Comparison of ENCODE assay signal across 8 mouse cellular contexts in genomic region chr7:78912974-78913474, GRCm38 (mm10). TPM values are rescaled to one million over a fixed set of nuclear protein-coding genes. Genes with fewer than 3 reads are reported as not detected.
DNase-seq lines count a peak whose midpoint lies in the region; ATAC-seq and TF ChIP-seq lines count a peak whose summit lies in the region.

Gene Isg20, plus strand, starts transcription at chr7:78913424.

- H3K4me3 ChIP-seq in heart, embryonic 10.5 days = peak within 1 kb of the TSS; percentile 46
- peak within 1 kb of the TSS; percentile 70 for H3K4me3 ChIP-seq in G1E (ENCODE audit: low read depth, low read length)
- H3K4me3 ChIP-seq in heart, embryonic 16.5 days (ENCODE audit: low read length) = peak within 1 kb of the TSS; percentile 42
- peak within 1 kb of the TSS; percentile 65 for H3K4me3 ChIP-seq in liver, postnatal 0 days (ENCODE audit: low read depth, low read length)

- no peaks in the 10 kb centered on the region for H3K27me3 ChIP-seq in heart, embryonic 10.5 days (ENCODE audit: insufficient read depth, poor library complexity, severe bottlenecking)
- H3K27me3 ChIP-seq in G1E (ENCODE audit: insufficient read depth, low read length) = peaks cover 21% of the 10 kb centered on the region; the same call in 1 of the 2 replicates
- H3K27me3 ChIP-seq in heart, embryonic 16.5 days (ENCODE audit: control insufficient read depth, insufficient read depth, low read length) = no peaks in the 10 kb centered on the region
- no peaks in the 10 kb centered on the region for H3K27me3 ChIP-seq in liver, postnatal 0 days (ENCODE audit: insufficient read depth, low read length)

- no peak for ATAC-seq in G1E (ENCODE audit: extremely low read depth, insufficient number of reproducible peaks, low FRiP score, poor library complexity, severe bottlenecking)
- no peak for ATAC-seq in heart, embryonic 16.5 days (replicated peaks; ENCODE audit: extremely low read depth, insufficient read depth, low FRiP score)
- no peak for ATAC-seq in liver, postnatal 0 days

- peaks cover 17% of the 10 kb centered on the region; the same call in 1 of the 2 replicates for H3K36me3 ChIP-seq in heart, embryonic 10.5 days
- peaks cover 48% of the 10 kb centered on the region for H3K36me3 ChIP-seq in G1E (replicated peaks)
- H3K36me3 ChIP-seq in heart, embryonic 16.5 days (ENCODE audit: control insufficient read depth, insufficient read depth) = peaks cover 2% of the 10 kb centered on the region; the same call in 1 of the 2 replicates
- H3K36me3 ChIP-seq in liver, postnatal 0 days (replicated peaks; ENCODE audit: insufficient read depth, low read length) = peaks cover 31% of the 10 kb centered on the region

- no peak for TF ChIP-seq CTCF in G1E (IDR thresholded peaks at IDR 0.05; ENCODE audit: low read depth, low read length)
- TF ChIP-seq CTCF in liver, postnatal 0 days (IDR thresholded peaks at IDR 0.05; ENCODE audit: low read depth) = no peak

- no peak for DNase-seq in heart, embryonic 10.5 days (ENCODE audit: low spot score)
- no peak for DNase-seq in heart, adult 8-10 months (ENCODE audit: low spot score)
- no peak for DNase-seq in G1E (ENCODE audit: low spot score)
- DNase-seq in liver, postnatal 0 days = no peak
- no peak for DNase-seq in right cerebral cortex, postnatal 36 days (ENCODE audit: low spot score in 2 of 2)
- no peak for DNase-seq in frontal cortex, postnatal 25 days (ENCODE audit: low spot score in 2 of 2)
- DNase-seq in left cerebral cortex, postnatal 10 days (ENCODE audit: extremely low spot score in 1 of 2, low spot score in 2 of 2) = no peak

- peak within 1 kb of the TSS; percentile 65 for H3K4me2 ChIP-seq in heart, embryonic 16.5 days (ENCODE audit: low read depth, low read length)
- H3K4me2 ChIP-seq in liver, postnatal 0 days (ENCODE audit: low read depth, low read length) = peak within 1 kb of the TSS; percentile 88

- H3K27ac ChIP-seq in heart, embryonic 10.5 days = peak within 1 kb of the TSS; percentile 71
- H3K27ac ChIP-seq in heart, embryonic 16.5 days (ENCODE audit: low read length) = no peak within 1 kb of the TSS
- H3K27ac ChIP-seq in liver, postnatal 0 days (ENCODE audit: low read depth) = peak within 1 kb of the TSS; percentile 97

- peak within 1 kb of the TSS; percentile 64 for H3K9ac ChIP-seq in heart, embryonic 16.5 days (ENCODE audit: low read length)
- H3K9ac ChIP-seq in liver, postnatal 0 days (replicated peaks) = peak within 1 kb of the TSS; percentile 86

- TF ChIP-seq EP300 in liver, postnatal 0 days (IDR thresholded peaks at IDR 0.05; ENCODE audit: low read depth) = no peak

- 73% methylated on average over 5 of the region's 5 CpGs for WGBS in heart, embryonic 10.5 days
- 71% methylated on average over 5 of the region's 5 CpGs for WGBS in heart, embryonic 16.5 days
- 58% methylated on average over 5 of the region's 5 CpGs for WGBS in liver, postnatal 0 days (ENCODE audit: insufficient replicate concordance)

- intact Hi-C loops in left cerebral cortex, postnatal 10 days (cut with DNase I) = no loop called here

- peaks cover 23% of the 10 kb centered on the region for H3K4me1 ChIP-seq in heart, embryonic 10.5 days
- peaks cover 41% of the 10 kb centered on the region for H3K4me1 ChIP-seq in G1E (ENCODE audit: insufficient read depth, low read depth, low read length)
- peaks cover 14% of the 10 kb centered on the region for H3K4me1 ChIP-seq in heart, embryonic 16.5 days (ENCODE audit: control insufficient read depth, insufficient read depth, low read length)
- H3K4me1 ChIP-seq in liver, postnatal 0 days (ENCODE audit: insufficient read depth) = peaks cover 29% of the 10 kb centered on the region

- no peaks in the 10 kb centered on the region for H3K9me3 ChIP-seq in heart, embryonic 10.5 days
- no peaks in the 10 kb centered on the region for H3K9me3 ChIP-seq in G1E (replicated peaks)
- no peaks in the 10 kb centered on the region for H3K9me3 ChIP-seq in heart, embryonic 16.5 days (replicated peaks; ENCODE audit: control insufficient read depth, low read length)
- H3K9me3 ChIP-seq in liver, postnatal 0 days (ENCODE audit: low read length) = no peaks in the 10 kb centered on the region

RNA-seq across cellular contexts. Expression of gene Isg20, which starts in this region (rescaled TPM):
- 0.67 and 0.68 TPM in 2 replicates for polyA plus RNA-seq in heart, embryonic 10.5 days (2016; fragmentation: Nextera tagmentation; extraction: Ambion mirVana)
- 1 to 10 TPM; 1.8 to 7.5 (median 5.4) TPM for total RNA-seq in heart, adult 8-10 months (2022)
- total RNA-seq in G1E (2014; fragmentation: Nextera tagmentation) = 1.9 and 42.7 TPM in 2 replicates
- total RNA-seq in G1E (2017) = 1.1 and 2.1 TPM in 2 replicates
- polyA plus RNA-seq in G1E (2012) = 0.59 and 0.70 TPM in 2 replicates
- polyA plus RNA-seq in heart, embryonic 16.5 days (2015; fragmentation: Nextera tagmentation; extraction: Ambion mirVana) = 15.4 and 22.5 TPM in 2 replicates
- 108 and 111 TPM in 2 replicates for polyA plus RNA-seq in liver, postnatal 0 days (2015; fragmentation: Nextera tagmentation; extraction: Ambion mirVana)
- total RNA-seq in left cerebral cortex, postnatal 10 days (2021) = 1 to 10 TPM in 1 of 2 experiments, under 1 TPM in 1; 0.90 to 1.1 TPM
